Mouse (Mus musculus): ENCODE measurements around the gene Prkn. TPM values are rescaled to one million over a fixed set of nuclear protein-coding genes. Genes with fewer than 3 reads are reported as not detected.

The Prkn gene
- 10 to 100 TPM in 1 of 2 experiments, 1 to 10 TPM in 1; 8.7 to 12.0 TPM for total RNA-seq (2021)
- long read RNA-seq, experiment 1, partial matches to known transcripts: 1 of 2 reads
- long read RNA-seq, experiment 1, other reads (novel, unspliced or antisense): 1 of 2 reads
- long read RNA-seq, experiment 2, partial matches to known transcripts: 0 of 1 reads
- long read RNA-seq, experiment 2, other reads (novel, unspliced or antisense): 1 of 1 reads

DNA sequence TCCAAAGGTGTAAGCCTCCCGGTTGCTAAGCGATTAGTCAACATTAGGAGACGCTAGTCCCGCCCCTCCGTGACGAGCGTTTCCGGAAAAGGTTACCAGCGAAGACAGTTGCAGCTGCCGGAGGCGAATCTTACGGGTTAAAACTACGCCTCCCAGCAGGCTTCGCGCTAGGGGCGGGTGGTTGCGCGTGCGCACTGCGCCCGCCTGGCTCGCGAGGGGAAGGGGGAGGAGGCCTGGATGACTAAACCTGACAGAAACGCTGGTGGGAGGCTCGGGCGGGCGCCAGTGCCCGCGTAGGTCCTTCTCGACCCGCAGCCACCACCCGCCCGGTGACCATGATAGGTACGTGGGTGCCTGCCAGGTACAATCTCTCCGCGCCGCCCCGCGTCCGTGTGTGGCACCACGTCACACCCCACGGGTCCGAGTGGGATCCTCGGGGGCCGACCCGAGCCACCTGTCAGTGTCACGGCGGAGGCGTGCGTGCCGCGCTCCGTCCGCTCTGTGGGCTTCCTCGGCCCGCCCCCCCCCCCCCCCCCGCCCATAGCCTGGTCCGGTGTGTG is at the start of gene Prkn, which contains the start of gene Pacrg:
TSS of gene Prkn (plus strand) at position 237 of the 560 bp plus-strand sequence.
TSS of gene Pacrg (minus strand) at position 164 of the 560 bp plus-strand sequence.
- DNase-seq: peak; percentile 99

- DNase-seq: no peak
These were observed 48.5 kb upstream of the Prkn start for GRCm38 (mm10) chr17:10791661-10792060.

GRCm38 (mm10) chr17:10806692-10807091 is 33.5 kb upstream of the Prkn start:
- DNase-seq: no peak

DNA sequence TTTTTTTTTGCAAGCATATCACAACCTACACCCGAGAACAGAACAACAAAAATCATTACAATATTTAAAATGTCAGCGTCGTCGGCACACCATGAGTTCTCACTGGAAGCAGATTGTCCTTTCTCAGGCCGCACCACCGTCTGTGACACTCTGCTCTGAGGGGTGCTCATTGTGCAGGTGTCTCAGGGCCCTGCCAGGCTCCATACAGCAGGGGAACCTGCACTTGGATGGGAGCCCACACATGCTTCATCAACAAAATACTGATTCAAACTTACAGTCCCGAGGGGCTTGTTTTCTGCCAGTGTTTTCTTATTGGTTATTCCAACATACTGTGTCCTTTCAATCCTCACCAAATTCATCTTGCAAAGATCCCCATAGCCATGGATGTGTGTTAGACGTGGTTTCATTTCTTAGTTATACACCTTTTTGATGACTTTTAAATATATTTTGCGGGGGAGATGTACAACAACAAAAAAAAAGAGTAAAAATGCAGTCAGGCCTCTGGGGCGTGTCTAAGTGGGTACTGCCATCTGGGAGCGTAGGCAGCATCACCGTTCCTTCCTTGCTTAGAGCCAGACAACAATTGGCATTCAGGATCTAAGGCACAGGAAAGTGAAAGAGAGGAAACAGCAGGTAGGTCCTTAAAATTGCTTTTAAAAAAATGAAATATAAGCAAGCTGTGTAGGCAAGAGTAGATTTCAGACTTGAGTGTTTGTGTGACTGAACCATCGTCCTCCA is 32.8 kb upstream of the Prkn start:
- no peak for DNase-seq

GRCm38 (mm10) chr17:10808571-10808970 is 31.6 kb upstream of the Prkn start:
- no peak for DNase-seq

- no peak for DNase-seq
These were observed 21.2 kb upstream of the Prkn start for GRCm38 (mm10) chr17:10818971-10819370.

- peak; percentile 48 to 60 for DNase-seq
These were observed 582 bp downstream of the Prkn start for GRCm38 (mm10) chr17:10840731-10841201.

DNA sequence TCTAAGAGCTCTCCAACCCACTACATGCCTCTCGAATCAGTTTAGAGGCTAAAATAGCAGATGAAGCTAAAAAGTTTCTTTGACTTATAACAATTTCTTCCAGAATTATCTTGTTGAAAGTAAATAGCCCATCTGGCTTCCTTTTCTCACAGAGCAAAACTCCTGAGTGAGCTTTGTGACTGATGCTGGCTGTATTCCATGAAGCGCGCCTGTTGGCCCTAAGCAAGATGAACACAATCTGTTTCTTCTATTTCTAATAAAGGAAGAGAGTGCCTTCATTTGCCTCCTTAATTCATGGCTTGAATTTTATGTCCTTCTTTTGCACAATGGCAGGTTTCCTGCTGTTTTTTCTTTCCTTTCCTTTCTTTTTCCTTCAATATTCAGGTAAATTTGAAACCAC is 14.0 kb downstream of the Prkn start:
- DNase-seq: no peak

GRCm38 (mm10) chr17:10874208-10875187 is 34.3 kb downstream of the Prkn start:
- no peak for DNase-seq

GRCm38 (mm10) chr17:10878986-10879385 is 38.8 kb downstream of the Prkn start:
- no peak for DNase-seq

- DNase-seq: no peak
These were observed 42.1 kb downstream of the Prkn start for GRCm38 (mm10) chr17:10882260-10882659.

DNA sequence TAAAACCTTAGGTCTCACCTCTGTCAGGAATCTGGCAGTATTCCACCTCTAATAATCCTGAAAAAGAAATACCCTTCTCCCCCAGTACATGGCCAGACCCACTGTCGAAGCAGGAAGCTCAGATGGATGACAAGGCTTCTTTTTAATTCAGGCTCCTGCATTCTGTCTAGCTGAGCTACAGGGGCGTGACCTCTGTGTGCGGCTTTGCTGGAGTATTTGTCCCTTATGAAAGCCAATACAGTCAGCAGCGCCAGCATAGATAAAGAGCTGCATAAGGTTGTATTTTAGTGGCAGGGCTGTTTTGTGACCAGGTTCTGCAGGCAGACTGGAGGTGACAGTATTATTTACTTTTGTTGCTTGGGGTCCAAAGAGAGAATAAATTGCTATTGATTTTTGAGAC is 47.7 kb downstream of the Prkn start:
- no peak for DNase-seq

GRCm38 (mm10) chr17:10901686-10902228 is 61.6 kb downstream of the Prkn start:
- no peak for DNase-seq

- no peak for DNase-seq
These were observed 96.5 kb downstream of the Prkn start for GRCm38 (mm10) chr17:10936698-10937097.

DNA sequence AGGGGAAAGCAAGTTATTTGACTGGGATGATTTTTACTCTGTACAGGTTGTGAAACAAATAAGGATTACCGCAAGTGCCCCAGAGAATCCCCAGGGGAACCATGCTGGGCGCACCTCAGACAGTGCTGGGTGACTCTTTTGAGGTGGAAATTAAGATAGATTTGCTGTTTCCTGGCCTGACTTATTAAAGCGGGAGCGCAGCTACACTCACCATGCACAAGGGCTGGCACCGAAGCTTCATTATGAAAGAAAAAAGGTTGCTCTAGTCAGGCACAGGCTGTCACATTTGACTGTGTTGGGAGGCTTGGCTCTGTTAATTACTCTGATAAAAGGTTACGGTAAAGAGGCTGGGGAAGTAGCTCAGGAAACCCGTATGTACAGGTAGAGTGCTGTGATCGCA is 97.7 kb downstream of the Prkn start:
- DNase-seq: no peak

DNA sequence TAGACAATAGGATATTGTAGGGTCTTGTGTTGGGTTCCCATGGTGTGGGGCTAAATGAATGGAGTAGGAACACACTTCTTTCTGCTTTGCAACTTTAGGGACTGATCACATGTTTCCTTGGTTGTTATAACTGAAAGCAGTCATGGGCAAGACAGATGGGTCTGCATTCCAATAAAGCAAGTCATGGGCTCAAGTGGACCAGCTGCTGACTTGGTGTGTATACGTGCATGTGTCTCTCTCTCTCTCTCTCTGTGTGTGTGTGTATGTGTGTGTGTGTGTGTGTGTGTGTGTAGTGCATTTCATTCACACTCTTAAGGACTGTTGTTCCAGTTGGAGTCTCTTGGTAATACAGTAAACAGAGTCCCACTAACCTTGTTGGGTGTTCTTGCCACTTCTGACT is 98.6 kb downstream of the Prkn start:
- no peak for DNase-seq

DNA sequence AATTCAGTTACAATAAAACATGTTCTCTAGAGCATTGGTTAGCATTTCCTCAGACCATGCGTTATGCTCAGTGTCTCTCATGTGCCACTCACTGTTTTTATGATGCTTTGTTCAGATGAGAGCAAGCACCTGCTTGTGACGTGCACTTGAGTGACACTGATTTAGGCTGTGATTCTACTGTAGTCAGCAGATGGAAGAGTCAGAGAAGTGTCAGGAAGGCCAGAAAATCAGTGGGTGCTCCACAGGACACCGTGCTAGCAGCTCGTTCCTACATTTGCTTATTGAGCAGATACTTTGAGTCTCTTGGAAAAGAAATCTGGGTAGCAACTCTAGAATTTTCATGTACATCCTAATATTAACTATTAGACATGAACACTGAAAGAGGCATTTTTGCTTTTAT is 106.4 kb downstream of the Prkn start:
- DNase-seq: no peak

- no peak for DNase-seq
These were observed 107.4 kb downstream of the Prkn start for GRCm38 (mm10) chr17:10947614-10948013.

- no peak for DNase-seq
These were observed 119.1 kb downstream of the Prkn start for GRCm38 (mm10) chr17:10959066-10959864.

DNA sequence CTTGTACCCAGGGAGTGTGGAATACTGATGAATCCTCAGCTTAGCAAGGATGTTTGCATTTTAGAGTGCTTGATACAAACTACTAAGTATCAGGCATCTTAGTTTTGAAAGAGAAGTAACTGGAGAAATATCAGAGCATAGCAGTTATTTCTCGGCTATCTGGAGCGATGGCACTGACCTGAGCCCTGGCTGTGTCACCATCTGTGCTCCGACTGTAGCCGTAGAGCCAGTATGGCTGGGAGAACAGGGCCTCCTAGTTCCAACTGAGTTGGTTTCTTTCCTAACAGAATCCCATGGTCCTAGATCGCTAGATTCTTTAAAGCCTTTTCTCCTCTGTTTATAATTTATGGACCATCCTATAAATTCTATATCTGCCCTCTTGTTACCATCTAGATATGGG is 122.0 kb downstream of the Prkn start:
- DNase-seq: no peak

- no peak for DNase-seq
These were observed 142.0 kb downstream of the Prkn start for GRCm38 (mm10) chr17:10982136-10982535.

All from adrenal gland, postnatal 36 days (tissue).